Mouse (Mus musculus) cerebellum, adult 9-11 months (tissue): ENCODE results near the gene Bclaf3.
A peak's percentile ranks its signal among the peaks of the same experiment; 100 is the strongest.
"Not testable (repeated sequence)": the region's sequence is repeated elsewhere in the genome, so short reads cannot be mapped to it uniquely, and the experiment has no call there.

Source experiments
- DNase-seq: peaks from one replicate; pipeline ENCODE4 v3.0.0; 2022

The Bclaf3 gene

GRCm38 (mm10) chrX:159526388-159526787, at the start of gene Bclaf3:
Bclaf3 (plus strand) TSS chrX:159526688.
- no peak for DNase-seq

GRCm38 (mm10) chrX:159478243-159478940, 48.1 kb upstream of the Bclaf3 start:
- not testable (repeated sequence) for DNase-seq

- no peak for DNase-seq
Measured at GRCm38 (mm10) chrX:159484247-159484646, 42.2 kb upstream of the Bclaf3 start.

- no peak for DNase-seq
Measured at GRCm38 (mm10) chrX:159503181-159503580, 23.3 kb upstream of the Bclaf3 start.

- no peak for DNase-seq
Measured at GRCm38 (mm10) chrX:159508331-159509036, 18.0 kb upstream of the Bclaf3 start.

GRCm38 (mm10) chrX:159509042-159509441, 17.4 kb upstream of the Bclaf3 start:
- no peak for DNase-seq

GRCm38 (mm10) chrX:159509847-159510715, 16.4 kb upstream of the Bclaf3 start:
- DNase-seq, result no peak

GRCm38 (mm10) chrX:159510716-159511051, 15.8 kb upstream of the Bclaf3 start:
- no peak for DNase-seq

GRCm38 (mm10) chrX:159515599-159515998, 10.9 kb upstream of the Bclaf3 start:
- no peak for DNase-seq

- DNase-seq, result no peak
Measured at GRCm38 (mm10) chrX:159521780-159522179, 4.7 kb upstream of the Bclaf3 start.

- no peak for DNase-seq
Measured at GRCm38 (mm10) chrX:159522651-159523050, 3.8 kb upstream of the Bclaf3 start.

GRCm38 (mm10) chrX:159532427-159532810, 5.9 kb downstream of the Bclaf3 start:
- DNase-seq, result peak; percentile 96

- no peak for DNase-seq
Measured at GRCm38 (mm10) chrX:159532811-159533462, 6.4 kb downstream of the Bclaf3 start.

- no peak for DNase-seq
Measured at GRCm38 (mm10) chrX:159541936-159542335, 15.4 kb downstream of the Bclaf3 start.

- no peak for DNase-seq
Measured at GRCm38 (mm10) chrX:159547093-159547492, 20.6 kb downstream of the Bclaf3 start.

GRCm38 (mm10) chrX:159584738-159585137, 58.2 kb downstream of the Bclaf3 start:
- not testable (repeated sequence) for DNase-seq

GRCm38 (mm10) chrX:159591633-159592032, 65.1 kb downstream of the Bclaf3 start:
- DNase-seq, result no peak

- no peak for DNase-seq
Measured at GRCm38 (mm10) chrX:159597502-159597901, 71.0 kb downstream of the Bclaf3 start.

GRCm38 (mm10) chrX:159604832-159605231, 78.3 kb downstream of the Bclaf3 start:
- no peak for DNase-seq

GRCm38 (mm10) chrX:159606936-159607335, 80.4 kb downstream of the Bclaf3 start:
- DNase-seq, result no peak

- DNase-seq, result peak; percentile 3
Measured at GRCm38 (mm10) chrX:159626208-159626906, 99.9 kb downstream of the Bclaf3 start.

GRCm38 (mm10) chrX:159626907-159627587, 100.6 kb downstream of the Bclaf3 start, which contains the start of gene Sh3kbp1:
Sh3kbp1 (plus strand) TSS chrX:159627272.
- DNase-seq, result peak; percentile 40
